Mouse (Mus musculus): ENCODE results near the gene Kat2b. TPM values are rescaled to one million over a fixed set of nuclear protein-coding genes. Genes with fewer than 3 reads are reported as not detected.
"Not testable (repeated sequence)": the region's sequence is repeated elsewhere in the genome, so short reads cannot be mapped to it uniquely, and the experiment has no call there.

Gene Kat2b
- total RNA-seq, 2 experiments from 2014 or later: 68.5 to 76.6 TPM

DNA sequence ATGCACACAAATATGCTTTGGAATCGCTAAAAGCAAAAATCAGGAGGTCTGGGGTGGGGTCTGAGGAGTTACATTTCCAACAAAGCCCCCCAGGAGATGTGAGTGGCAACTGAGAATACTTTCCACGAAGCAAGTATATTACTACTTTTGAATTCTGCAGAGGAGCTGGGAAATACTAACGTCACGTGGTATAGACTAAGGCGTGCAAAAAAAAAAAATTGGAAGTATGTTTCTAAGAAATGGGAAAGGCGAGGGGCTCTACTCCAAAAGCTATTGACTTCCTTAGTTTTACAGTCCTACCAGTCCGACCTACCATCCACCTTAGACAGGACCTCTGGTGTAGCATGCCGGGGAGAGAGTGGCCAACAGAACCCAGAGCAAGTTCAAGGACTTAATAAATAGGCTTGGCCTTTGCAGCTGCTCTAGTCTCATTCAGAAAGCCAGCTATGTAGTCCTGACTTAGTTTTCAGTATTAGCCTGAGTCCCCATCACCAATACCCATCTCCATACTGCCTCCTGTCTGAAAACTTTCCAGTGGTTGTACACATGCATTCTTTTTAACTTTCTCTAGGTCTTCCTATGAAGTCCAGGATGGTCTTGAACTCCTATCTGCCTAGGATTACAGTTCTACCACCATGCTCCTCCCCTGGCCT, 2.2 kb downstream of the Kat2b start:
- DNase-seq (ENCODE audit: low spot score in 2 of 2): no peak

DNA sequence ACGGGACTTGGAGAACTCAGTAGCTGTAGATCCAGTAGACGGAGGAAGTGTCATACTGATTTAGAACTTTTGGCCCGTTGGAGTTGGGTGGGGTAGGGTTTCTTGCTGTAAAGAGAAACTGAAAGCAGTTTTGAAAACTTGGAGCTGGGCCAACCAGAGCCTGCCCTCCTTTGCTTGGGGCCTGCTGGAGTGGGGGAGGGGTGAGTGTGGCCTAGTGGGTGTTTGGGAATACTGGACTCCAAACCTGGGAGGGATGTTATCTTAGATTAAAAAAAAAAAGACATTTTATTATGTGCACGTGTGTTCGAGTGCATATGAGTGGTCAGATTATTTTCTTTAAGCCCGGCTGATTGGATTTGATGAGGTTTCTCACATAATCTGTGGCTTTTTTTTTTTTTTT, 3.2 kb downstream of the Kat2b start:
- peak; percentile 43 to 65 for DNase-seq (ENCODE audit: low spot score in 2 of 2)

DNA sequence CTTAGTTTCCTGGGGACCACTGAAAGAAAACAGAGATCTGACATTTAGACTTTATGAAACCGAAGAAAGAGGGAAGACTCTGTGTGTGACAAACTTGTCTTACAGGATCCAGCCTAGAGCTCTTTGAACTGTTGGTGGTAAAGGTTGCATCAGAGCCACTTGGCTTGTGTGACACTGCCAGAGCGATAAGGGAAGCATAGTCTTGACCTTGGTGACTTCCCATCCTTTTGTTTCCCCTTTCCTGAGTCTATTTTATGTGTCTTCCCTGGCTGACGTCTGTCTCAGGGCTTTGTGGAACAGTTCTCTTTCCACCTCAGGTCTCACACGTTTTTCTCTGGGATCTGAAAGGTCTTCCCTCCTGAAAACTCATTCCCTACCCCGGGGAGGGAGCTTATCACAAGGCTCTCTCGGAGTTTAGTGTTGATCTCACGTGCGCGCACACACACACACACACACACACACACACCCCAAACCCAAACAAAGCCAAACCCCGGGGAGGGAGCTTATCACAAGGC, 3.8 kb downstream of the Kat2b start:
- no peak for DNase-seq (ENCODE audit: low spot score in 2 of 2)

DNA sequence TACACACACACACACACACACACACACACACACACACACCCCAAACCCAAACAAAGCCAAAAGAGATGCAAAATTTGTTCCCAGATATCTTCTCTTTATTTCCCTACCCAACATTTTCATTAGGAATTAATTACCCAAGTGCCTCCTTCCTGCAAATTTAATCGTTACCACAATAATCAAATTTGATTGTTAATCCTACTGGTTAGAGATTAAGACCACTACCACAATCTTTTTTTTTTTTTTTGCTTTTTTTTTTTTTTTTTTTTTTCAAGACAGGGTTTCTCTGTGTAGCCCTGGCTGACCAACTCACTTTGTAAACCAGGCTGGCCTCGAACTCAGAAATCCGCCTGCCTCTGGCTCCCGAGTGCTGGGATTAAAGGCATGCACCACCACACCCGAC, 4.3 kb downstream of the Kat2b start:
- DNase-seq (ENCODE audit: low spot score in 2 of 2): not testable (repeated sequence)

DNA sequence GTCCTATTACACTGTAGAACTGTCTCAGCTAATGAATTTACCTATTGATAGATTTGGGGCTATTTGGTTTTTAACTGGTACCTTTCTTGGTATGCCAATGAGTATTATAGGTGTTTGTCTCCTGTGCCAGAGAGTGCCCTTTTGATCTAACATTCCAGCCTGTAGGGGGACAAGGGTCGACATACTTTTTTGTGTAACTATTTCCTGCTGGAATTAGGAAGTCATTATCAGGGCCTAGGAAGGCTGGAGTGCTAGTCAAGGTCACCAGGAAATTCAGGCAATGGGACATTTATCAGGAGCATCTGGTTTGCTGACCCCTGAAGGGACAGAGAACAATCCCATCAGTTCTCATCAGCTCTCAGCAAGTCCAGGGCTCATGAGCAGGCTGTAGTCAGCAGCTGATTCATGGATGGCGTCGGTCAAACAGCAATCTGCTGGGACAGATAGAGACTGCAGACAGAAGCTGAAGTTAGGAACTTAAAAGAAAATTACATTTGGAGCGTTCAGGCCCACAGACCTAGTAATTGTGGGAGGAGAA, 6.4 kb downstream of the Kat2b start:
- no peak for DNase-seq (ENCODE audit: low spot score in 2 of 2)

DNA sequence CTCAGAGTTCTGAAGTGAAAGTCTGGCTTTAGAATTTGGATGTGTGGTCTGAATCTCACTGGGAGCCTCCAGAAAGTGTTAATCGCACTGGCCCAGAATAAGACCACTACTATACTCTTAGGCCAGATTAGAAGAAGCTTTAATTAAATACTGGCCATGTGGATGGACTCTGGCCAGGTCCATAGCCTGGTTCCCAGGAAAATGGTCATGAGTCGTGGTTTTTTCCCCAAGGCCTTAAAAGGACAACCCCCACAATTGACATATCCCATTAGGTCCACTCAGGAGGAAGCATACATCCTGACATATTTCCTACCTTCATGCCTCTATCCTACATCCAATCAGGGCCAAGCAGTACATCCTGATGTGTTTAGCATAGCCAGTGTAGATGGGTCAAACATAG, 10.5 kb downstream of the Kat2b start:
- no peak for DNase-seq (ENCODE audit: low spot score in 2 of 2)

DNA sequence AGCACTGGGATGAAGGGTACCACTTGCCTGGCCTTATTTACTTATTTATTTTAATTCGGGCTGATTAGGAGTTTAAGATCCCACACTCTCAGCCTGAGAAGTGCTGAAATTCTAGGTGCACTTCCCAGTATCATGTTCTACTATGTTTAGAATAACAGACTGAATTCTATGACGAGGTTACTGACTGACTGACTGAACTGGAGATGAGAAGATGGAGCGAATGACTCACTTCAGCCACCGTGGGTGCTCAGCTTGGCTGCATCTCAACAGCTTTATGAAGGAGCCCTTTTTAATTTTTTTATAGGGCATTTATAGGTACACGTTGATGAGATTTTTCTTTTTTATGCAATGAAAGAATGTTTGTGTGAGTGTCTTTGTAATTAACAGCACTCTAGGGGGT, 11.1 kb downstream of the Kat2b start:
- no peak for DNase-seq (ENCODE audit: low spot score in 2 of 2)

DNA sequence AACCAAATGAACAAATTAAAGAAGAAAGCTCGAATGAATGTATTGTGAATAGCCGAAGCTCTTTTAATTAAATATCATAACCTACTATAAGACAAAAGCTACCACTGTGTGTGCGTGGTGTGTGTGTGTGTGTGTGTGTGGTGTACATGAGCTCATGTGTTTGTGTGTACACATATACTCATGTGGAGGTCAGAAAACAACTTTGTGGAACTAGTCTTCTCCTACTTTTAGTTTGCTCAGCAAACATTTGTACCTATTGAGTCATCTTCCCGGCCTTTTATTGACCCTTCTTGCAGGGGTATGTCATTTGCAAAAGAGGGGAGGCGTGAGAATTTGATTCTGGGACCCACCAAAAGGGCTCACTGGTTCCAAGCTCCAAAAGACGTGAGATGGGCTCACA, 11.6 kb downstream of the Kat2b start:
- DNase-seq (ENCODE audit: low spot score in 2 of 2): no peak

DNA sequence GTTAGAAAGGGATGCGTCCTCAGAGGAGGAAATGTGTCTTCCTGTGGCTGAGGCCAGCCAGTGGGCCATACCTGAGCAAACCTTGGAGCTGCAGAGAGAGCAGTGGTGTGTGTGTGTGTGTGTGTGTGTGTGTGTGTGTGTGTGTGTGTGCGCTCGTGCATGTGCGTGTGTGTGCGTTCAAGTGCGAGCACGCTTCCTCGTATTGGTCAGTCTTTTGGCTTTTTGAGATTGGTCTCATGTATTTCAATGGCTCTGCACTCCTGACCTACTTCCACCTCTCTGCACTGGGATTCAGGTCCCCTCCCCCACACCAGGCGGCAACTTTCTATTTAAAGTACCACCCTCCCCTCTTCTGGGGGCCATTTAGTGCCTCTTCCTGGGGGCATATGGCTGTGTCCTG, 12.1 kb downstream of the Kat2b start:
- no peak for DNase-seq (ENCODE audit: low spot score in 2 of 2)

DNA sequence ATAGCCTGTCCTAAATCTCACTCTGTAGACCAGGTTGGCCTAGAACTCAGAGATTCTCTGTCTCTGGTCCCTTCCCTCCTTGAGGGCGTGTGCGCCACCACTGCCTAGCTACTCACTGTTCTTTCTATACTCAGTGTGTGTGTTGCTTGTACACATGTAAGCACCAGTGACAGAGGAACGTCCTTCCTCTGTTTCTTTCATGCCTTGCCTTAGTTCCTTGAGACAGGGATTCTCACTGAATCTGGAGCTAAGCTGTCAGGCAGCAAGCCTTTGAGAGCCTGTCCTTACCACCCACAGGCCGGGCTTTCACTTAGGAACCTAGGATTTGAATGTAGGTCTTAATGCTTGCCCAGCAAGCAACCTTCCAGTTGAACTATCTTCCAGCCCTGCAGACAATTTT, 13.0 kb downstream of the Kat2b start:
- DNase-seq (ENCODE audit: low spot score in 2 of 2): no peak

DNA sequence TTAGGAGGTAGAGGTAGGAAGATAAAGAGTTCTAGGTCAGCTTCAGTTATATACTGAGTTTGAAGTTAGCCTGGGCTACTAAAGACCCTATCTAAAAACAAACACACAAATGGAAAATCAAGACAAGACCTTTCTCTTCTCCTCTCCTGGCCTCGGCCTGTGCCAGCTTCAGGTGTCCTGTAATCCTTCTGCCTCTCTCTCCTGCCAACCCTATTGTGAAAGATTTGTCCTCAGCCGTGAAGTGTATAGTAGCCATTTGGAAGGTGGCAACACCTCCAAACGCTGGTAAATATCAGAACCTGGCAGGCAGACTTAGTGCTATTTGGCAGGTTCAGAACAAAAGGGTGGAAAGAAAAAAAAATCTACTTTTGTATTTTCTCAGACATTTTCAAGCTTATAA, 13.6 kb downstream of the Kat2b start:
- no peak for DNase-seq (ENCODE audit: low spot score in 2 of 2)

DNA sequence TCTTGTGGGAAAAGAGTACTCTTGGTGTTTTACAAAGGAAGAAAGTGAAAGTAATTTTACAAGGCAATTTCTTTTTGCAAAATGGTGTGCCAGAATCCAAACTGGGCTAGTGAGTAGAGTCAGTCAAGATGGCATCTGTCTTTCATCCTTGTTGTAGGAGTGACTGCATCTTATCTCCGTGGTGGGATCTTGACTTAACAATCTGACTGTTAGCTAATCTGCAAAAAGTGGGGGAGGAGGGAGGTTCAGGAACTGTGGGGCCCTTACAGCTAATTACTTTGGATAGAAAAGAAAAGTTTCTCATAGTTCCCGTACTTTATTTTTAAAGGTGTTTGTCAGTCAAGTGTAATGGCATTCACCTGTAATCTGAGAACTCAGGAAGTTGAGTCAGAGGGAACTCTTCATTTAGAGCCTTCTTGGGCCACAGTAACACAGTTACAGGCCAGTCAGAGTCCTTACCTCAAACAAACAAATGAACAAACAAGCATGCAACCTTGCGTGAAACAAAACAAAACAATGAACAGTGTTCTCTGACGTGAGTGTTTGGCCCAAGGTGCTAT, 15.4 kb downstream of the Kat2b start:
- DNase-seq (ENCODE audit: low spot score in 2 of 2): no peak

DNA sequence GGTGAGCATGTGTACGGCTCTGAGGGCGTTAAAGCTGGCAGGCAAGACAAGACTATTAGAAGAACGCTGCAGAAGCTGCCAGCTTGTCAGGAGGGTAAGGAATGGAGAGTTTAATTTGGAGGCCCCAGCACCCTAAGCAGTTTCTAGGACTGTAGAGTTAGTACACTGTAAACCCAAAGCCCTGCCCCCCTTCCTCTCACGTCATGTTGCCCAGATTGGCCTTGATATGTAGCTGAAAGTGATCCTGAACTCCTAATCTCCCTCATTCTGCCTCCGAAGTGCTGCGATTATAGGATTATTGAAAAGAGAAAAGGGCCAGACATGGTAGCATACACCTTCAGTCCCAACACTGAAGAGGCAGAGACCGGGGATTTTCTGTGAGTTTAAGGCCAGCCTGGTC, 16.1 kb downstream of the Kat2b start:
- DNase-seq (ENCODE audit: low spot score in 2 of 2): no peak

DNA sequence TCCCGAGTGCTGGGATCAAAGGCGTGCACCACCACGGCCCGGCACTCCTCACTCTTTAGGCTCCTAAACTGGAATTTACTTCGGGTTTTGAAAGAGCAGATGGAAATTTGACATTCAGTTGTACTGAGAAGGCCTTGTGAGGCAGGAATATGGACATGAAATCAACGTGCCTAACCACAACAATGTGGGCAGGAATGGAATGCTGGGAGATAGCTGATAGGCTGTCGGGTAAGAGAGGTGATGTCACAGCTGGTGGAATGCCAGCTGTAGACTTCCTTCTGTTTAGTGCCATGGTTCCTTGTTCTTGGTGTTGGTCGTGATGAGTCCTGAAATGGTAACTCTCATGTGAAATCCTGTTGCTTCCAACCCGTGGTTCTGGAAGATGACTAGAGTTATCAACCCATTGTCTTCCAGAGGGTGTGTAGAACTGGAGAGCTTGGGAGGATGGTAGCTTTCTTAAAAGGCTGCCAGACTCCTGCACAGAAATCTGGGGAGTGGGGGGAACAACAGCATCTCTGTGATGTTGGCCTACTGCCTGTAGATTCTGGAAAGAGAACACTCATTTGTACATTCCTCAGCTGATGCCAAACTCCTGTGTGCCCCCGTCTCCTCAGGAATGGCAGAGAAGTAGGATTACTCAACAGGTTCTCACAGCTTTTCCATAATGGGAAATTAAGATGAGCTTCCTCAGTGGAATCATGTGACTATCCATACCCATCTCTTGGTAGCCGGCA, 17.4 kb downstream of the Kat2b start:
- DNase-seq (ENCODE audit: low spot score in 2 of 2): no peak

DNA sequence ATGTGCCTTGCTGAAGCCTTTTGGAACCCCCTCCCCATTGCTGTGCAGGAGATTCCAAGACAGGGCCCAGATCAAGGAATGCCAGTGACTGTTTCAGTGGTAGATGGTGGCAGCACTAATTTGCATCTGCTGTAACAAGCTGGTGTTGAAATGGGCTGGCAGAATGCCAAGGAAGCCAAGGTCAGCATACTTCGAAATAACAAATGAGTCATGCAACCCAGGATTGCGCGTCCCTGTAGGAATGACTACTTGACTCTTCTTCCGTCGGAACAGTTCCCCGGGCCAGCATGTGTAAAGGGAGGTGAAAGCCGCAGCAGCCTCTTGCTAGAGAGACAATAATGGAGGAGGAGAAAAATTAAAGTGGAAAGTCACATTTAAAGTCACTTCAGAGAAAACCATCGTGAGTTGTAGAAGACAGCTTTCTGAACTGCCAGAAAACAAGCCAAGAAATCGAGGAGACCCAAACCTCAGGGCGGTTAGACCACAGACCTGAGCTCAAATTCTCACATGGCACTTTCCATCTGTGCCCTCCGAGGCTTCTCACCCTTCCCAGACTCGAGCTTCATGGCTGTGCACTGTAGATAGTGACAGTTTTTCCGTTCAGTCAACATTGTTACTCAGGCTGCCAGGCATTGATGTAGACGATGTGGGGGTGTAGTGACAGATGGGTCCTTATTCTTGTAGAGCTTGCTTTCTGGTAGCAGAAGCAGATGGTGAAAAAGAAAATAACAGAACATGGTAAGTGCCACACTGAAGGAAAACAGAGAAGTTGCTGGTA, 20.6 kb downstream of the Kat2b start:
- peak; percentile 81 to 89 for DNase-seq (ENCODE audit: low spot score in 2 of 2)

DNA sequence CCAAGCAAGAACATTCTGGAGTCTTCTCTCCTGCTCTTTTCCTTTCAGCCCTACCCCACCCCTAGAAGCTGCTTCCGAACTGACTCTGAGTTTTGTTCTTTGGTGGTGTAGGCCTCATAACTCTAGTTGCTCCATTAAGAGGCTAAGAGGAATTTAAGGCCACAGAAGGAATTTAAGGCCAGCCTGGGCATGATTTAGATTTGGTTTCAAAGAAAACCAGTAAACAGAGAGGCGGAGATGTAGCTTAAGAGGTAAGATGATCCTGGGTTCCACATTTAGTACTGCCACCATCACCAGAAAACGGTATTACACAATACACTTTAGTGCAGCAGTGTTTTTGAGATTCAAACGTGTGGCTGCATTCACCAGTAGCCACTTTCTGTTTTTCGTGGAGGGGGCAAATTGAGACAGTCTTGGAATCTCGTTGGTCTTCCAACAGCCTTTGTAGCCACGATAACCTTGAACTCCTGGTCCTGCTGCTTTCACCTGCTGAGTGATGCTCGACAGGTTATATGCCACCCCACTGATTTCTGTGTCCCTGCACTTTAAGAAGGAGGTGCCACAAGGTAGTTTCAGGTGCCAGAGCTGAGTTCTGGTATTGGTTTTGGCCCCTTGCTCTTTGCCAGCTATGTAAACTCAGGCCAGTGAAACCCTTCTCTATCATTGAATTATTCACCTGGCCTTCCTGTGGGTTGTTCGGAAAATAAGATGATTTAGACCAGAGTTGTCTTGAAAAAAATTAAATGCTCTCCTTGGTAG, 21.6 kb downstream of the Kat2b start:
- no peak for DNase-seq (ENCODE audit: low spot score in 2 of 2)

DNA sequence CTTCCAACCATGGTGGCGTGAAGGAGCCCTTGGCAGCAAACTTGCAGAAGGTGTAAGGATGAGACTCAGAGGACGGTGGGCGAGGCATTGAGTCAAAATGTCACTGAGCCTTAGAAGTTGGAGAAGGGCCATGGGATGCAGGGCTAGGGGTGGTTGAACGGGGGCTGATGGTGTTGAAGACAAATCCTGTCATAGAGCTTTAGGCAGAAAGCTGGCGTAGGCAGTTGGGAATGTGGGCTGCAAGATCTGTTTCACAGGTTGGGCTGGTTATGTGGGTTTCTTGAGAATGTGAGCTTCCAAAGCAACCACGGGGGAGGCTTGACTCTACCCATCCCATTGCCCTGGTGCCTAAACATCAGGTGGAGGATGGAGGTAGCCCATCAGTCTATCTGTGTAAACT, 23.4 kb downstream of the Kat2b start:
- DNase-seq (ENCODE audit: low spot score in 2 of 2): no peak

DNA sequence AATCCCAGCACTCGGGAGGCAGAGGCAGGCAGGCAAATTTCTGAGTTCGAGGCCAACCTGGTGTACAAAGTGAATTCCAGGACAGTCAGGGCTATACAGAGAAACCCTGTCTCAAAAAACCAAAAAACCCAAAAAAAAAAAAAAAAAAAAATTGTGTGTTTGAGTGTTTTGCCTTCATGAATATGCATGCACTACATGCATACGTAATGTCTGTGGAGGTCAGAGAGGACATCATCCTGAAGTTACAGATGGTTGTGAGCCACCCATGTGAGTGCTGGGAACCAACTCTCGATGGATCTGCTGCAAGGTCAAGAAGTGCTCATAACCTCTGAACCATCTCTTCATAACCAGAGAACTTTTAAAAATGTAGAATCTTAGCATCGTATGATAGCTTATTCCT, 25.2 kb downstream of the Kat2b start:
- no peak for DNase-seq (ENCODE audit: low spot score in 2 of 2)

DNA sequence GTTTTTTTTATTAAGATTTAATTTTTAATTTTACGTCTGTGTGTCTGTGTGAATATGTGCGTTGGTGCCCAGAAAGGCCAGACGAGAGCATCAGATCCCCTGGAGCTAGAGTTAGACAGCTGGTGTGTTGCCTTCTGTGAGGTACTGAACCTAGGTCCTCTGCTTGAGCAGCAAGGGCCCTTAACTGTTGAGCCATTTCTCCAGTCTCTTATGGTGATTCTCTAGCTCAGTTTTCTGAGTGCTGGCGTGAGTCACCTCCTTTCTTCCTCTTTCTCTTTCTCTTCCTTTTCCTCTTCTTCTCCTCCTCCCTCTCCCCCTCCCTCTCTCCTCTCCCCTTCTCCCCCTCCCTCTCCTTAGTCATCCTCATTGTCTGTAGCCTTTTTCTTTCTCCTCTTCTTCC, 27.9 kb downstream of the Kat2b start:
- no peak for DNase-seq (ENCODE audit: low spot score in 2 of 2)

DNA sequence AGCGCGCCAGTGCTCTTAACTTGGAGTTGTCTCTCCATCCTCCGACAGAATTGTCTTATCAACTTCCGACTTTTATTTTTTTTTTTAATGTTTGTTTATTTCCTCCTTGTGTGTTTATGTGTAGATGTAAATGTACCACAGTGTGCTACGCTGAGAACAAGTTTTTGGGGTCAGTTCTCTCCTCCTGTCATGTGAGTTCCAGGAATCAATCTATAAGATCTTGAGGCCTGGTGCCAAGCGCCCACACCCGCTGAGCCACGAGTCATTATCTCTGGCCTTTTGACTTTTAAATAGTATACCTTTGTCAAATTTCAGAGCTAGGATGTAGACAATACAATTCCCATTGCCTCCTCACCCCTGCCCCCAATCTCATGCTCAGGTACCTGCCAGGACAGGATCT, 28.9 kb downstream of the Kat2b start:
- DNase-seq (ENCODE audit: low spot score in 2 of 2): no peak
